Mouse (Mus musculus) kidney, adult 2 months (tissue): ENCODE results near the gene Gpank1.

Source experiments
- CTCF ChIP-seq: fragments of 200-500 bp; conservative IDR thresholded peaks from 2 replicates; pipeline ENCODE4 v1.5.1; 2011; ENCODE audit warnings: low read depth, mild to moderate bottlenecking, control low read depth, low read length, moderate library complexity, mixed read lengths; ENCODE audit not compliant: insufficient read depth, insufficient read length
- POLR2A ChIP-seq: fragments of 200-500 bp; IDR thresholded peaks from one replicate; pipeline ENCODE4 v1.6.1; 2011; ENCODE audit warnings: low read depth, low read length, control low read depth

DNA sequence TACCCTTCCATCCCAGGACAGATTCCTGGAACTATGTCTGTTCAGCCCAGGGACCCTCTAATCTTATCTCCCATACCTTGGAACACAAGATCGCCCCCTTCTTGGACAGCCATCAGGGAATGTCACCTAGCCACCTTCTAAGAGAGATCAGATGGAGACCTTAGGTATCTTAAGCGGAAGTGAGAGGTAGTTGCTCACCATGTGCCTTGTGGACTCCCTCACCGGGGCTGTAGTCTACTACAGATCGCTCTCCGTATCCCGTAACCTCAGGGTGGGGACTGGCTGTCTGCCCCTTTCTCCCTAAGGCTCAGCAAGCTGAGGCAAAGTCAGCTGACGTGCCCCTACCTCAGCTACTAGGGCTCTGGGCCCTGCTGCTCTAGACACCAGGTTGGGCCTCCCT is 17.2 kb upstream of the Gpank1 start:
- no peak for TF ChIP-seq CTCF
- no peak for TF ChIP-seq POLR2A
